Mouse (Mus musculus) activated CD4-positive, CD25-positive, alpha-beta regulatory T cell, adult 4 months (primary cell): ENCODE data around the gene Hspa1a. TPM values are rescaled to one million over a fixed set of nuclear protein-coding genes. Genes with fewer than 3 reads are reported as not detected.
"Not testable (repeated sequence)": the region's sequence is repeated elsewhere in the genome, so short reads cannot be mapped to it uniquely, and the experiment has no call there.

Source experiments
- ATAC-seq: one replicate; pipeline ENCODE4 v1.8.0; 2017
- polyA plus RNA-seq, 2 experiments: library from polyadenylated mRNA; unstranded; fragments of 100-300 nt; shearing (Covaris generic); gene quantifications; one replicate each; pipeline ENCODE4 v1.2.1; 2017

The Hspa1a gene
- polyA plus RNA-seq, 2 experiments from 2014 or later, result 0.17 to 5.1 TPM

- peak; percentile 59 for ATAC-seq
Measured at GRCm38 (mm10) chr17:35000717-35001451, 28.9 kb upstream of the Hspa1a start, which contains the start of gene Vars. Gene Vars (plus strand): TSS chr17:35000987.

- peak; percentile 32 for ATAC-seq
Measured at GRCm38 (mm10) chr17:34999871-35000716, 28.1 kb upstream of the Hspa1a start.

- no peak for ATAC-seq
Measured at GRCm38 (mm10) chr17:34998526-34999430, 26.8 kb upstream of the Hspa1a start.

DNA sequence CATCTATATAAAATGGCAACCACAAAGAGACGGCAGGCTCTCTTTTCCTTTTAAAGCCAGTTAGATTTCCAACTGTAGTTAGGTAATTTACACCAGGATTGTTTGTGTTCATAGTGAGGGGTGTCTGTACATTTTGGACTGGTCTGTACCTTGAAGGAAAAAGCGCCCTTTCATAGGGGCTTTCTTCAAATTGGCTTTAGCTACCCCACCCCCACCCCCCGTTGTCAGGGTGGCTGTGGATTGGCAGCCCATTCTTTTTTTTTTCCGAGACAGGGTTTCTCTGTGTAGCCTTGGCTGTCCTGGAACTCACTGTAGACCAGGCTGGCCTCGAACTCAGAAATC is 25.2 kb upstream of the Hspa1a start:
- ATAC-seq, result no peak

DNA sequence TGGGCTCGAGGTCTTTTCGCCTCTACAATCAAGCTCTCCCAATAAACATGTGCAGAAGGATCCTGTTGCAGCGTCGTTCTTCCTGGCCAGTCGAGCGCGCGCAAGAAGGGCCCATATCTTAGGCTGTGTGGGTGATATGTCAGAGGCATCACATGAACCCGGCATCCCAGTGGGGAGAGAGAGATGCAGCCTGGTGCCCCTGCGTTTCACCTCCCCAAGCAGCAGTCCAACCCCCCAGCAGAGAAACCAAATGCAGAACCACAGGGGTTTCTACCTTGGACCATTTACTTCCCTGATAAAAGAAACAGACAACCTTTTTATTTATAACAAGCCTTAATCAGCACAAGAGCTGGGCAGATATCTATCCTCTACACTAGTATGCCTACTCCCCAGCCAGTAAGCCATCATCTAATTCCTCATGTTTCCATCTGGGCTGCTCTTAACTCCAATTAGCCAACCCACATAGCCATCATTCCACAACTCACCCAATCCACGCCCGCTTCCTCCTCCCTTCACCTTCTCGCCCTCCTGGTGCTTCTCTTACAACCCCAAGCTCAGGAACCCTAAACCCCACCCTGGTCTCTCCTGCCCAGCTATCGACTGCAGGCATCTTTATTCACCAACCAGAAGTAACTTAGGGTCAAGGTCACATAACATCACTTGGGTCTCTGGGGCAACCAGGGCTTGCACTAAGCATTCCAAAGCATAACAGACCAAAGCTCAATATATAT is 24.6 kb upstream of the Hspa1a start:
- no peak for ATAC-seq

DNA sequence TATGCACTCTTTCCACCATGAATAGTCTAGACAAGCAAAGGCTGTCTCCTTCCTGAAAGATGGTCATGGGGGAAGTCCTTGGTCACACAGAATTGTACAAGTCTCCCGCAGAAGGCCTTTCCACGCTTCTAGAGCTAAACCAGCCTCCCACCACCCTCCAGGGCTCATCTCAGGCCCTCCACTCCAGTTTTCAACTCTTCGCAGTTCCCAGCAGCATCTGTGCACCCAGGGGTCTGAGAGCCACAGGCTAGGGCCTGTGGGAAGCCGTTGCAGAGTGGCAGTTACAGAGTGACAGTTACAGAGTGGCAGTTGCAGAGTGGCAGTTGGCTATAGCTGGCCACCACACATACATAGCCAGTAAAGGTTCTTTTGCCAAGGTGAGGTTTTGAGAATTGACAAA is 24.0 kb upstream of the Hspa1a start:
- not testable (repeated sequence) for ATAC-seq

- not testable (repeated sequence) for ATAC-seq
Measured at GRCm38 (mm10) chr17:34995192-34995591, 23.2 kb upstream of the Hspa1a start.

DNA sequence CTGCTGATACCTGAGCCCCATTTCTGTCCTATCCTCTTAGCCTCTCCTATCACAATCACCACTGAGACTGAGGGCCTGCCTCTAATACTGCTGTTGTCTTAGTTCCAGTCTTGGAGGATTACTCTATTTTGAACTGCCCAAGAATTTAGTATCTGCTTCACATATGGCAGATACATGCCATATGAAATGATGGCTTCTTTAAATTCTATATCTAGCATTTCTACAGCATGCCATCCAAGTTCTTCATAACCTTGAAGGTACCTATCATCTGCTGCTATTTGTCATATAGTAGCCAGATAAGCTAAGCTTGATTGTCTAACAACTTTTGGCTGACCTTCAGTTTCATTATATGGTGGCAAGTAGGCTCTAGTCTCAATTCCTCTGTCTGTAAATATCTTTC is 22.8 kb upstream of the Hspa1a start:
- ATAC-seq, result no peak

GRCm38 (mm10) chr17:34984218-34984617 is 12.3 kb upstream of the Hspa1a start:
- ATAC-seq, result no peak

DNA sequence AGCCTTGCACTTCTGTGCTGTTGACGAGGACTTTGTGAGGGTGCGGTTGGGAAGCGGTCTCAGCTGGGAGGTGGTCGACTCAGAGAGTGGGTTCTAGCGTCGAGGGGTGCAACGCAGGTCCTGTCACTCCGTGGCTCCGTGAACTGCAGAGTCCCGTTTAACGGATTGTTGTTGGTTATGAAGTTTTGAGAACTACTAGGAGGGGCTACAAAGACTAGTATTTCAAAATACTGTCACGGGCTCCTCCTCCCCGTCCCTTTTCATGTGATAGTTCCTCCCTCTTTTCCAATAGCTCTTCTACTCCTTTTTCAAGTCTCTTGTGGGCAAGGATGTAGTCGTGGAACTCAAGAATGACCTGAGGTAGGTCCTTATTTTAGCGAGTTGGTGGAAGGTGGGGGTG is 10.4 kb upstream of the Hspa1a start:
- ATAC-seq, result no peak

- peak; percentile 86 for ATAC-seq
Measured at GRCm38 (mm10) chr17:34981690-34982180, 9.8 kb upstream of the Hspa1a start, which contains the start of gene Lsm2. Gene Lsm2 (plus strand): TSS chr17:34981862.

GRCm38 (mm10) chr17:34980655-34981054 is 8.7 kb upstream of the Hspa1a start:
- peak; percentile 45 for ATAC-seq

DNA sequence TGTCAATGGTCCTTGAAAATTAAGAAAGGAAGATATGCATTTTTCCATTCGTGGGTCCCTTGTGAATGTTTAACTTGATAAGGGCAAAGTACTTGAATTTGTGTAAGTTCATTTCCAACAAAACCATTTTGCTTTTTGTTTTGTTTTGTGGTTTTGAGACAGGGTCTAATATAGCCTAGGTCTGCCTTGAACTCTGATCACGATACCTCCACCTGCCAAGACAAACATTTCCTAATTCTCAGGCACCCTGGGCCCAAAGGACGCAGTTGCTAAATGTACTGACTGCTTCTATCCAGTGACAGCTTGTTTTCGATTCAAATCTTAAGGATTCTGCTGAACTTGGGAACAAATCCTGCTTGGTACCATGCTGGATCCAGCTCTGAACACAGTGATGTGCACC is 7.7 kb upstream of the Hspa1a start:
- no peak for ATAC-seq

GRCm38 (mm10) chr17:34978239-34978638 is 6.3 kb upstream of the Hspa1a start:
- no peak for ATAC-seq

DNA sequence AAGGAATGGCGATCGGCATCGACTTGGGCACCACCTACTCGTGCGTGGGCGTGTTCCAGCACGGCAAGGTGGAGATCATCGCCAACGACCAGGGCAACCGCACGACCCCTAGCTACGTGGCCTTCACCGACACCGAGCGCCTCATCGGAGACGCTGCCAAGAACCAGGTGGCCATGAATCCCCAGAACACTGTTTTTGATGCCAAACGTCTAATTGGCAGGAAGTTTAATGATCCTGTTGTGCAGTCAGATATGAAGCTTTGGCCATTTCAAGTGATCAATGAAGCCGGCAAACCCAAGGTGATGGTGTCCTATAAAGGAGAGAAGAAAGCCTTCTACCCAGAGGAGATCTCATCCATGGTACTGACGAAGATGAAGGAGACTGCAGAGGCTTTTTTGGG is 5.0 kb upstream of the Hspa1a start:
- ATAC-seq, result no peak

DNA sequence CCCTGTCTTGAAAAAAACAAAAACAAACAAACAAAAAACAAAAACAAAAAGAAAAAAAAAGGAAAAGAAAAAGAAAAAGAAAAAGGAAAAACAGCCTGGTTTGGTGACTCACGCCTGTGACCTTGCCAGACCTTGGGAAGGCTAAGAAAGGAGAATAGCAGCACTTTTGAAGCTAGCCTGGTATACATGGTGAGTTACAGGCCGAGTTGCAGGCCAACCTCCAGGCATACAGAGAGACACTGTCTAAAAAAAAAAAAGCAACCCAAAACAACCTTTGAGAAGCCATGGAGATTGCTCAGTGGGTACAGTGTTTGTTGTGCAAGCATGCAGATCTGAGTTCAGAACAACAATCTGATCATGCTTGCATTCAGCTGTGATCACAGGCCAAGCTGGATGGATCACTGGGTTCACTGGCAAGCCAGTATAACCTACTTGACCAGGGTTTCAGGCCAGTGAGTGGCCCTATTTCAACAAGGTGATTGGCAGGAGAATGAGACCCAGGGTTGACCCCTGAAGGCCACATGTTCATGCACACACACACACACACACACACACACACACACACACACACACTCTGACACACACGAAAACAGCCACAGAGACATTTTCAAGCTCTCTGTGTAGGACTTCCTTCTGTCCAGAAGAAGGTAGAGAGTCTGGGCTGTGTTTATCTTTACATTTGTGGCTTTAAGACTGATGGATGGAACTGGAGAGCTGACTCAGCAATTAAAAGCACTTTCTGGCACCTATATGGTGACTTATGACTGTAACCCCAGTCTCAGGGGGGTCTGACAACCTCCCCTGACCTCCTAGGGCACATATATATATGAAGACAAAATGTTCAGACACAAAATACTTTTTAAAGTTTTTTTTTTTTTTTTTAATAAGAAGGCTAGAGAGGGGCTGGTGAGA is 3.9 kb upstream of the Hspa1a start:
- no peak for ATAC-seq

DNA sequence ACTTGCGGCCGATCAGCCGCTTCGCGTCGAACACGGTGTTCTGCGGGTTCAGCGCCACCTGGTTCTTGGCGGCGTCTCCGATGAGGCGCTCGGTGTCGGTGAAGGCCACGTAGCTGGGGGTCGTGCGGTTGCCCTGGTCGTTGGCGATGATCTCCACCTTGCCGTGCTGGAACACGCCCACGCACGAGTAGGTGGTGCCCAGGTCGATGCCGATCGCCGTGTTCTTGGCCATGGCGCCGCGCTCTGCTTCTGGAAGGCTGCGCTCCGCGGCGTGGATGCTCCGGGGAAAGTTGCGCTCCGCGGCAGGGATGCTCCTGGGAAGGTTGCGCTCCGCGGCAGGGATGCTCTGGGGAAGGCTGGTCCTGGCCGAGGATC is 275 bp downstream of the Hspa1a start:
- peak; percentile 13 for ATAC-seq

GRCm38 (mm10) chr17:34970850-34971249 is 1.1 kb downstream of the Hspa1a start:
- not testable (repeated sequence) for ATAC-seq

GRCm38 (mm10) chr17:34969822-34970221 is 2.1 kb downstream of the Hspa1a start, which contains the start of gene Gm20481:
Gene Gm20481 (plus strand): TSS chr17:34969912.
- not testable (repeated sequence) for ATAC-seq

DNA sequence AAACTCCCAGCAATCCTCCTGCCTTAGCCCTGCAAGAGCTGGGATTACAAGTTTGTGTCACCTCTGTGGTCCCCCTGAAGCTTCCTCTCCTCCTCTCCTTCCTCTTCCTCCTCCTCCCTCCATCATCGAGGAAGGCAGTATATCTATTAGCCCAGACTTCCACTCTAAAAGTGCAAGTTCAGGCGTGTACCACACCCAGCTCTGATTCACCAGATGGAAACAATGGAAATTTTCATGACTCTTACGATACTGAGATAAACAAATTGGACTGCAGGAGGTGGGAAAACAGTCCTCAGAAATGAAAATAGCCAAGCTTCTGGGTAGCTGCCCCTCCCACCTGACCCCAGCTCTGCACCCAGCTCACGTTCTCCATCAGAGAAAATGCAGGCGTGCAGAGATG is 6.3 kb downstream of the Hspa1a start:
- ATAC-seq, result no peak

DNA sequence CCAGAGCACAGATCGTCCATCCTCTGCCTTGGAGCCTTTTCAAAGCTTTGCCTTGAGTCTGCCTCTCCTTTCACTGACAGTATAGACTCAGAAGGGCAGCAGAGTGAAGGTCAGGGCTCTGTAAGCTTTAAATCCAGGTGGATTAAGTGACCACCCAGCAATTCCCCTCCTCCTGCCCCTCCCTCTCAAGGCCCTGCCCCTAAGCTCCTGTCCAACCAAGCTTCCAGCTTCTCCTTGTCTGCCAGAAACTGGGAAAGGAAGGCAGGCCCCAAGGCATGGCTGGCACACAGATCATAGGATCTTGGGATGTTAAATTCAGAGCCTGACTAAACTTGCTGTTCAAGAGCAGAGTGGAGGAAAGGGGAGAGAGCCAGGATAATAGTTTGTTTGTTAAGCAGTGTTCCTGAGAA is 7.3 kb downstream of the Hspa1a start:
- ATAC-seq, result no peak
